Mouse (Mus musculus): ENCODE measurements around the gene Zfp992.
"Not testable (repeated sequence)": the region's sequence is repeated elsewhere in the genome, so short reads cannot be mapped to it uniquely, and the experiment has no call there.

The Zfp992 gene

GRCm38 (mm10) chr4:146517150-146517549 is 68.3 kb downstream of the Zfp992 start:
- DNase-seq (ENCODE audit: low read depth in 1 of 2, low spot score in 2 of 2) = not testable (repeated sequence)
